Mouse (Mus musculus) liver, postnatal 0 days (tissue): Measurements from ENCODE around the gene Agap3.

Experiments
- CTCF ChIP-seq: sonication (generic); IDR thresholded peaks from 2 replicates; pipeline ENCODE4 v1.5.1; 2016; ENCODE audit warnings: antibody characterized with exemption, low read depth
- EP300 ChIP-seq: IDR thresholded peaks from 2 replicates; pipeline ENCODE4 v1.6.1; 2016; ENCODE audit warnings: antibody characterized with exemption, low read depth, mild to moderate bottlenecking

GRCm38 (mm10) chr5:24484963-24485362, 33.0 kb downstream of the Agap3 start:
- TF ChIP-seq EP300 (no peak), CTCF (no peak)
